Mouse (Mus musculus): ENCODE measurements around the gene H2-Q4. TPM values are rescaled to one million over a fixed set of nuclear protein-coding genes. Genes with fewer than 3 reads are reported as not detected.

Gene H2-Q4
- 3.3 and 3.8 TPM in 2 replicates for polyA plus RNA-seq (2015; fragmentation: Nextera tagmentation; extraction: Ambion mirVana)

GRCm38 (mm10) chr17:35379369-35379728, at the start of gene H2-Q4:
Gene H2-Q4, plus strand, starts transcription at chr17:35379617.

GRCm38 (mm10) chr17:35342071-35342671, 37.2 kb upstream of the H2-Q4 start, which contains the start of gene H2-Q2:
Gene H2-Q2, plus strand, starts transcription at chr17:35342242.

GRCm38 (mm10) chr17:35424624-35425416, 45.4 kb downstream of the H2-Q4 start, which contains the start of gene H2-Q6:
Gene H2-Q6, plus strand, starts transcription at chr17:35424850.

Other genes with a start within 250 kb of the H2-Q4 start
- 0.95 TPM in 1 of 2 replicates, not detected in the other for gene Apom, start 247.6 kb upstream of the H2-Q4 start, polyA plus RNA-seq (2015; fragmentation: Nextera tagmentation; extraction: Ambion mirVana)
- 28.9 and 35.6 TPM in 2 replicates for gene Bag6, start 244.4 kb upstream of the H2-Q4 start, polyA plus RNA-seq (2015; fragmentation: Nextera tagmentation; extraction: Ambion mirVana)
- 73.9 and 74.9 TPM in 2 replicates for gene Prrc2a, start 214.7 kb upstream of the H2-Q4 start, polyA plus RNA-seq (2015; fragmentation: Nextera tagmentation; extraction: Ambion mirVana)
- 11.2 and 12.6 TPM in 2 replicates for gene Aif1, start 203.5 kb upstream of the H2-Q4 start, polyA plus RNA-seq (2015; fragmentation: Nextera tagmentation; extraction: Ambion mirVana)
- gene Lst1, start 191.2 kb upstream of the H2-Q4 start, polyA plus RNA-seq (2015; fragmentation: Nextera tagmentation; extraction: Ambion mirVana), result 13.5 and 15.8 TPM in 2 replicates
- 0.53 and 0.96 TPM in 2 replicates for gene Ltb, start 185.2 kb upstream of the H2-Q4 start, polyA plus RNA-seq (2015; fragmentation: Nextera tagmentation; extraction: Ambion mirVana)
- 0.40 and 0.69 TPM in 2 replicates for gene Tnf, start 177.6 kb upstream of the H2-Q4 start, polyA plus RNA-seq (2015; fragmentation: Nextera tagmentation; extraction: Ambion mirVana)
- gene Lta, start 174.3 kb upstream of the H2-Q4 start, polyA plus RNA-seq (2015; fragmentation: Nextera tagmentation; extraction: Ambion mirVana), result 0.12 and 0.30 TPM in 2 replicates
- not detected in 2 replicates for gene Gm16181, start 158.8 kb upstream of the H2-Q4 start, polyA plus RNA-seq (2015; fragmentation: Nextera tagmentation; extraction: Ambion mirVana)
- 4.5 TPM in 2 replicates for gene Atp6v1g2, start 146.0 kb upstream of the H2-Q4 start, polyA plus RNA-seq (2015; fragmentation: Nextera tagmentation; extraction: Ambion mirVana)
- 7.0 and 7.5 TPM in 2 replicates for gene Nfkbil1, start 143.8 kb upstream of the H2-Q4 start, polyA plus RNA-seq (2015; fragmentation: Nextera tagmentation; extraction: Ambion mirVana)
- 170 TPM in 2 replicates for gene Ddx39b, start 137.9 kb upstream of the H2-Q4 start, polyA plus RNA-seq (2015; fragmentation: Nextera tagmentation; extraction: Ambion mirVana)
- gene H2-D1, start 116.9 kb upstream of the H2-Q4 start, polyA plus RNA-seq (2015; fragmentation: Nextera tagmentation; extraction: Ambion mirVana), result 251 and 342 TPM in 2 replicates
- gene H2-Q1, start 59.2 kb upstream of the H2-Q4 start, polyA plus RNA-seq (2015; fragmentation: Nextera tagmentation; extraction: Ambion mirVana), result 0.05 TPM in 1 of 2 replicates, not detected in the other
- gene H2-Q2, start 37.4 kb upstream of the H2-Q4 start, polyA plus RNA-seq (2015; fragmentation: Nextera tagmentation; extraction: Ambion mirVana), result 1.9 and 2.7 TPM in 2 replicates
- gene H2-Q6, start 45.2 kb downstream of the H2-Q4 start, polyA plus RNA-seq (2015; fragmentation: Nextera tagmentation; extraction: Ambion mirVana), result 0.25 and 0.59 TPM in 2 replicates
- 1.6 and 2.2 TPM in 2 replicates for gene H2-Q7, start 59.5 kb downstream of the H2-Q4 start, polyA plus RNA-seq (2015; fragmentation: Nextera tagmentation; extraction: Ambion mirVana)
- gene H2-Q10, start 90.5 kb downstream of the H2-Q4 start, polyA plus RNA-seq (2015; fragmentation: Nextera tagmentation; extraction: Ambion mirVana), result 1.1 and 1.3 TPM in 2 replicates
- not detected in 2 replicates for gene Pou5f1, start 126.4 kb downstream of the H2-Q4 start, polyA plus RNA-seq (2015; fragmentation: Nextera tagmentation; extraction: Ambion mirVana)
- gene Tcf19, start 137.2 kb downstream of the H2-Q4 start, polyA plus RNA-seq (2015; fragmentation: Nextera tagmentation; extraction: Ambion mirVana), result 23.9 and 33.5 TPM in 2 replicates
- gene Cchcr1, start 137.5 kb downstream of the H2-Q4 start, polyA plus RNA-seq (2015; fragmentation: Nextera tagmentation; extraction: Ambion mirVana), result 7.9 and 9.8 TPM in 2 replicates
- gene Psors1c2, start 153.6 kb downstream of the H2-Q4 start, polyA plus RNA-seq (2015; fragmentation: Nextera tagmentation; extraction: Ambion mirVana), result 0.16 TPM in 1 of 2 replicates, not detected in the other
- gene Cdsn, start 172.5 kb downstream of the H2-Q4 start, polyA plus RNA-seq (2015; fragmentation: Nextera tagmentation; extraction: Ambion mirVana), result 0.11 and 0.21 TPM in 2 replicates
- not detected in 2 replicates for gene 2300002M23Rik, start 187.8 kb downstream of the H2-Q4 start, polyA plus RNA-seq (2015; fragmentation: Nextera tagmentation; extraction: Ambion mirVana)
- 0.59 and 0.83 TPM in 2 replicates for gene Sfta2, start 221.9 kb downstream of the H2-Q4 start, polyA plus RNA-seq (2015; fragmentation: Nextera tagmentation; extraction: Ambion mirVana)
- not detected in 2 replicates for gene Gm9573, start 247.0 kb downstream of the H2-Q4 start, polyA plus RNA-seq (2015; fragmentation: Nextera tagmentation; extraction: Ambion mirVana)

Data from urinary bladder, postnatal 0 days (tissue).